ENCODE assay signal across 12 mouse cellular contexts in the genomic region with DNA sequence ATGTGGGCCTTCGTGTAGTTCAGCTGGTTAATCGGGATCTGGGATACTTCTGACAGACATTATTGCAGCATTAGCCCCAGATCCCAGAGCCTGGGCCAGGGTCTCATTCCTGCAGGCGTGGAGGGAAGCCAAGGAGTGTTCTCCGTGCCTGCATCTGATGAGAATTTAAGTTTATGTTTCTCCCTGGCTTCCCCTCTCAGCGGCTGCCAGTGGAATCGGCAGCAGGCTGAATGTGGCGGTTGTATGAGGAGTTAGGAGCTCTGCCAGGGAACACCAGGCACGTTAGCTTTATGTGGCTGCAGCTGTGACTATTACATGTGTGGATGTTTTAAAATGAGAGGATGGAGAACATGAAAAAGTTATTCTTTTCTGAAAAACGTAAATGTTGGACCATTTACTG. TPM values are rescaled to one million over a fixed set of nuclear protein-coding genes. Genes with fewer than 3 reads are reported as not detected.
DNase-seq lines count a peak whose midpoint lies in the region; ATAC-seq lines count a peak whose summit lies in the region.
"Had no signal": no experiment of that assay in that cellular context is flagged by ENCODE, and none has a peak within 500 bp of the region (broad histone marks: within the 10 kb centered on the region; RNA-seq: fewer than 3 reads in every experiment).

No protein-coding gene starts in this region.

- no peak overlapping the region for H3K4me3 ChIP-seq in limb, embryonic 13.5 days
- H3K4me3 ChIP-seq in limb, embryonic 10.5 days, result no peak overlapping the region
- no peak overlapping the region for H3K4me3 ChIP-seq in embryonic facial prominence, embryonic 14.5 days (ENCODE audit: low read depth, low read length)
- no peak overlapping the region for H3K4me3 ChIP-seq in neural tube, embryonic 14.5 days (ENCODE audit: low read depth, low read length)
- H3K4me3 ChIP-seq: heart, embryonic 15.5 days; intestine, embryonic 15.5 days; liver, embryonic 12.5 days had no signal

- peak; percentile 78 for DNase-seq in heart, adult 11 months
- no peak for DNase-seq in heart, postnatal 10 days
- no peak for DNase-seq in limb, embryonic 10.5 days (ENCODE audit: low spot score)
- peak; percentile 86 for DNase-seq in embryonic facial prominence, embryonic 14.5 days (ENCODE audit: low spot score)
- no peak for DNase-seq in spleen, postnatal 4 days (ENCODE audit: low spot score in 2 of 2)
- DNase-seq: cerebellum, adult 2 months; thymus, adult 2 months had no signal

- no peaks in the 10 kb centered on the region for H3K27me3 ChIP-seq in limb, embryonic 13.5 days
- H3K27me3 ChIP-seq in limb, embryonic 10.5 days (ENCODE audit: low read depth, poor library complexity, severe bottlenecking), result no peaks in the 10 kb centered on the region
- no peaks in the 10 kb centered on the region for H3K27me3 ChIP-seq in embryonic facial prominence, embryonic 14.5 days (replicated peaks; ENCODE audit: control insufficient read depth, insufficient read depth, low read length)
- H3K27me3 ChIP-seq in neural tube, embryonic 14.5 days (ENCODE audit: control insufficient read depth, insufficient read depth, low read length), result no peaks in the 10 kb centered on the region
- H3K27me3 ChIP-seq: heart, embryonic 15.5 days; intestine, embryonic 15.5 days; liver, embryonic 12.5 days had no signal

- no peaks in the 10 kb centered on the region for H3K9me3 ChIP-seq in limb, embryonic 13.5 days
- H3K9me3 ChIP-seq in limb, embryonic 10.5 days (replicated peaks), result no peaks in the 10 kb centered on the region
- no peaks in the 10 kb centered on the region for H3K9me3 ChIP-seq in embryonic facial prominence, embryonic 14.5 days (ENCODE audit: control insufficient read depth, low read length)
- no peaks in the 10 kb centered on the region for H3K9me3 ChIP-seq in neural tube, embryonic 14.5 days (ENCODE audit: control insufficient read depth, low read length)
- H3K9me3 ChIP-seq: heart, embryonic 15.5 days; intestine, embryonic 15.5 days; liver, embryonic 12.5 days had no signal

- peak overlapping the region; percentile 66 for H3K27ac ChIP-seq in limb, embryonic 13.5 days
- H3K27ac ChIP-seq in limb, embryonic 10.5 days, result no peak overlapping the region
- H3K27ac ChIP-seq in embryonic facial prominence, embryonic 14.5 days (replicated peaks; ENCODE audit: low read depth, low read length), result peak overlapping the region; percentile 42; the same call in 1 of the 2 replicates
- 0 out of 2 replicates have a peak overlapping the region, but pooled peaks have one; percentile 7 for H3K27ac ChIP-seq in neural tube, embryonic 14.5 days (ENCODE audit: low read depth, low read length)
- H3K27ac ChIP-seq: heart, embryonic 15.5 days; intestine, embryonic 15.5 days; liver, embryonic 12.5 days had no signal

- H3K4me2 ChIP-seq in limb, embryonic 13.5 days (replicated peaks), result no peak overlapping the region
- H3K4me2 ChIP-seq in embryonic facial prominence, embryonic 14.5 days (ENCODE audit: low read depth, low read length), result no peak overlapping the region
- H3K4me2 ChIP-seq in neural tube, embryonic 14.5 days (ENCODE audit: low read depth, low read length), result no peak overlapping the region
- H3K4me2 ChIP-seq: heart, embryonic 15.5 days; intestine, embryonic 15.5 days; liver, embryonic 12.5 days had no signal

- intact Hi-C loops in heart, postnatal 10 days (cut with DNase I), result loop anchor here (10.0 kb wide), 3 partner anchors 428 to 668 kb away; no protein-coding TSS in a partner anchor

- H3K9ac ChIP-seq in limb, embryonic 13.5 days, result no peak overlapping the region
- no peak overlapping the region for H3K9ac ChIP-seq in embryonic facial prominence, embryonic 14.5 days (ENCODE audit: low read depth, low read length)
- H3K9ac ChIP-seq in neural tube, embryonic 14.5 days (replicated peaks; ENCODE audit: low read depth, low read length), result no peak overlapping the region
- H3K9ac ChIP-seq: heart, embryonic 15.5 days; intestine, embryonic 15.5 days; liver, embryonic 12.5 days had no signal

- peaks cover 36% of the 10 kb centered on the region for H3K36me3 ChIP-seq in limb, embryonic 13.5 days
- peaks cover 60% of the 10 kb centered on the region for H3K36me3 ChIP-seq in limb, embryonic 10.5 days
- H3K36me3 ChIP-seq in embryonic facial prominence, embryonic 14.5 days (ENCODE audit: control insufficient read depth, insufficient read depth, low read length), result peaks cover 26% of the 10 kb centered on the region
- 0 out of 2 replicates have a peak, but pooled peaks cover 1% of the 10 kb centered on the region for H3K36me3 ChIP-seq in neural tube, embryonic 14.5 days (ENCODE audit: control insufficient read depth, insufficient read depth, low read length)

- WGBS in limb, embryonic 13.5 days, result 46% methylated on average over 9 of the region's 9 CpGs
- WGBS in limb, embryonic 10.5 days, result 91% methylated on average over 9 of the region's 9 CpGs
- WGBS in embryonic facial prominence, embryonic 14.5 days, result 43% methylated on average over 9 of the region's 9 CpGs
- 62% methylated on average over 9 of the region's 9 CpGs for WGBS in neural tube, embryonic 14.5 days

- H3K4me1 ChIP-seq in limb, embryonic 13.5 days, result peaks cover 35% of the 10 kb centered on the region
- peaks cover 9% of the 10 kb centered on the region; the same call in 1 of the 2 replicates for H3K4me1 ChIP-seq in limb, embryonic 10.5 days
- no peaks in the 10 kb centered on the region for H3K4me1 ChIP-seq in embryonic facial prominence, embryonic 14.5 days (ENCODE audit: control insufficient read depth, insufficient read depth, low read length)
- H3K4me1 ChIP-seq in neural tube, embryonic 14.5 days (ENCODE audit: control insufficient read depth, insufficient read depth, low read length), result 0 out of 2 replicates have a peak, but pooled peaks cover 6% of the 10 kb centered on the region

- peak; percentile 71; the same call in 1 of the 2 replicates for ATAC-seq in limb, embryonic 13.5 days (ENCODE audit: low FRiP score, low read depth)
- no peak; the same call in 1 of the 2 replicates for ATAC-seq in embryonic facial prominence, embryonic 14.5 days (ENCODE audit: low read depth)
- ATAC-seq in neural tube, embryonic 14.5 days (ENCODE audit: low read depth), result no peak
- ATAC-seq: intestine, embryonic 15.5 days; liver, embryonic 12.5 days had no signal

RNA-seq across cellular contexts. Expression of a gene that starts 23.4 kb away (rescaled TPM):
- total RNA-seq in heart, postnatal 10 days (2021), result 1 to 10 TPM; 7.0 to 7.3 TPM
- polyA plus RNA-seq in limb, embryonic 13.5 days (2015; fragmentation: Nextera tagmentation; extraction: Ambion mirVana), result 24.0 and 24.9 TPM in 2 replicates
- 22.5 and 31.4 TPM in 2 replicates for polyA plus RNA-seq in limb, embryonic 10.5 days (2016; fragmentation: Nextera tagmentation; extraction: Ambion mirVana)
- 13.4 and 16.1 TPM in 2 replicates for polyA plus RNA-seq in embryonic facial prominence, embryonic 14.5 days (2014; fragmentation: Nextera tagmentation; extraction: Ambion mirVana)
- polyA plus RNA-seq in neural tube, embryonic 14.5 days (2014; fragmentation: Nextera tagmentation; extraction: Ambion mirVana), result 23.3 and 25.1 TPM in 2 replicates

Comparison
In these comparisons a context has a peak if more than half of its experiments do, and no peak if none do; other contexts are left out.
1. DNase-seq: peak in heart, adult 11 months (single experiment) and embryonic facial prominence, embryonic 14.5 days (single experiment); none in heart, postnatal 10 days (0 of 2), limb, embryonic 10.5 days (single experiment) and spleen, postnatal 4 days (0 of 2).